Mouse (Mus musculus) embryonic facial prominence, embryonic 14.5 days (tissue): ENCODE measurements at regions not wholly inside any gene's neighbourhood (a gene's known extent, or its start where the extent isn't known, plus 50 kb on each side); places are given as distances from the start of the nearest gene placed in this dataset.

Source experiments
- ATAC-seq: fragments of 200-750 bp; cut with Nextera tagmentation; 2 replicates; pipeline ENCODE4 v1.8.0; 2017; ENCODE audit warnings: low read depth, moderate number of reproducible peaks, moderate TSS enrichment
- DNase-seq: peaks from one replicate; pipeline ENCODE4 v3.0.0-alpha.2; 2015; ENCODE audit warnings: low spot score
- H3K27ac ChIP-seq: fragments of 300-500 bp; sonication (generic); replicated peaks from 2 replicates; pipeline ENCODE4 v1.5.1; 2014; ENCODE audit warnings: low read depth, mild to moderate bottlenecking, low read length, moderate library complexity
- H3K27me3 ChIP-seq: fragments of 300-500 bp; sonication (generic); replicated peaks from 2 replicates; pipeline ENCODE4 v1.6.1; 2014; ENCODE audit warnings: low read length; ENCODE audit not compliant: control insufficient read depth, insufficient read depth
- H3K36me3 ChIP-seq: fragments of 300-500 bp; sonication (generic); 2 replicates; pipeline ENCODE4 v1.6.1; 2014; ENCODE audit warnings: low read length, mixed read lengths; ENCODE audit not compliant: control insufficient read depth, insufficient read depth
- H3K4me1 ChIP-seq: fragments of 300-500 bp; sonication (generic); 2 replicates; pipeline ENCODE4 v1.6.1; 2014; ENCODE audit warnings: antibody characterized with exemption, low read length; ENCODE audit not compliant: control insufficient read depth, insufficient read depth
- H3K4me2 ChIP-seq: fragments of 300-500 bp; sonication (generic); 2 replicates; pipeline ENCODE4 v1.6.1; 2014; ENCODE audit warnings: low read depth, mild to moderate bottlenecking, low read length, moderate library complexity, mixed read lengths
- H3K4me3 ChIP-seq: fragments of 300-500 bp; sonication (generic); 2 replicates; pipeline ENCODE4 v1.5.1; 2014; ENCODE audit warnings: low read depth, mild to moderate bottlenecking, low read length
- H3K9ac ChIP-seq: fragments of 300-500 bp; sonication (generic); 2 replicates; pipeline ENCODE4 v1.6.1; 2014; ENCODE audit warnings: low read depth, mild to moderate bottlenecking, low read length, moderate library complexity, mixed read lengths
- H3K9me3 ChIP-seq: fragments of 300-500 bp; sonication (generic); 2 replicates; pipeline ENCODE4 v1.6.1; 2016; ENCODE audit warnings: low read length; ENCODE audit not compliant: control insufficient read depth
- WGBS: fragments of 180-500 bp; shearing (Covaris S2); extraction: QIAGEN DNeasy Blood & Tissue Kit; methylation state at CpG from one replicate; pipeline ENCODE4 v1.1.7; 2014; 5-methylcytosine and 5-hydroxymethylcytosine counted together

- ATAC-seq (no peak), DNase-seq (no peak)
- 36% methylated on average over 5 of the region's 5 CpGs for whole genome bisulfite sequencing
- H3K36me3 ChIP-seq = no peaks in the 10 kb centered on the region
- no peak overlapping the region for H3K27ac ChIP-seq
- H3K4me3 ChIP-seq = no peak overlapping the region
- no peak overlapping the region for H3K9ac ChIP-seq
- no peaks in the 10 kb centered on the region for H3K9me3 ChIP-seq
- no peaks in the 10 kb centered on the region for H3K27me3 ChIP-seq
- no peaks in the 10 kb centered on the region for H3K4me1 ChIP-seq
- no peak overlapping the region for H3K4me2 ChIP-seq
Observed at GRCm38 (mm10) chr7:75981560-75981959, 133.4 kb downstream of the Klhl25 start.

GRCm38 (mm10) chr7:75983029-75983808, 135.1 kb downstream of the Klhl25 start:
- Histone ChIP-seq H3K4me3 (no peak overlapping the region), H3K27me3 (no peaks in the 10 kb centered on the region), H3K36me3 (no peaks in the 10 kb centered on the region), H3K4me2 (peak overlapping the region; percentile 19; the same call in 1 of the 2 replicates), H3K4me1 (no peaks in the 10 kb centered on the region), H3K9me3 (no peaks in the 10 kb centered on the region), H3K27ac (no peak overlapping the region), H3K9ac (no peak overlapping the region)
- 30% methylated on average over 21 of the region's 23 CpGs for WGBS
- DNase-seq = peak; percentile 14
- ATAC-seq = peak; percentile 44

GRCm38 (mm10) chr7:75983809-75984171, 135.7 kb downstream of the Klhl25 start:
- Histone ChIP-seq H3K9ac (no peak overlapping the region), H3K9me3 (no peaks in the 10 kb centered on the region), H3K36me3 (no peaks in the 10 kb centered on the region), H3K27ac (no peak overlapping the region), H3K4me3 (no peak overlapping the region), H3K4me2 (no peak overlapping the region), H3K4me1 (no peaks in the 10 kb centered on the region), H3K27me3 (no peaks in the 10 kb centered on the region)
- 68% methylated on average over 7 of the region's 7 CpGs for WGBS
- ATAC-seq (no peak), DNase-seq (no peak)

- peak; percentile 44 for DNase-seq
- WGBS = 18% methylated on average over 5 of the region's 5 CpGs
- Histone ChIP-seq H3K4me1 (no peaks in the 10 kb centered on the region), H3K9ac (no peak overlapping the region), H3K4me3 (no peak overlapping the region), H3K27ac (no peak overlapping the region), H3K9me3 (no peaks in the 10 kb centered on the region), H3K27me3 (no peaks in the 10 kb centered on the region), H3K4me2 (no peak overlapping the region), H3K36me3 (no peaks in the 10 kb centered on the region)
- peak; percentile 55; the same call in 1 of the 2 replicates for ATAC-seq
Observed at GRCm38 (mm10) chr7:75998853-75999252, 150.7 kb downstream of the Klhl25 start.

GRCm38 (mm10) chr7:75999324-75999907, 151.3 kb downstream of the Klhl25 start:
- Histone ChIP-seq H3K36me3 (no peaks in the 10 kb centered on the region), H3K4me2 (no peak overlapping the region), H3K9me3 (no peaks in the 10 kb centered on the region), H3K4me1 (no peaks in the 10 kb centered on the region), H3K9ac (no peak overlapping the region), H3K4me3 (no peak overlapping the region), H3K27ac (no peak overlapping the region), H3K27me3 (no peaks in the 10 kb centered on the region)
- DNase-seq = no peak
- WGBS = 46% methylated on average over 2 of the region's 2 CpGs
- no peak for ATAC-seq

- ATAC-seq = peak; percentile 57; the same call in 1 of the 2 replicates
- Histone ChIP-seq H3K4me3 (no peak overlapping the region), H3K27me3 (no peaks in the 10 kb centered on the region), H3K36me3 (no peaks in the 10 kb centered on the region), H3K9ac (no peak overlapping the region), H3K27ac (no peak overlapping the region), H3K4me1 (no peaks in the 10 kb centered on the region), H3K4me2 (no peak overlapping the region), H3K9me3 (no peaks in the 10 kb centered on the region)
- WGBS = 79% methylated on average over 1 of the region's 1 CpGs
- peak; percentile 19 for DNase-seq
Observed at GRCm38 (mm10) chr7:76001012-76001411, 152.9 kb downstream of the Klhl25 start.

GRCm38 (mm10) chr7:76008226-76008625, 160.1 kb downstream of the Klhl25 start:
- no peaks in the 10 kb centered on the region for H3K27me3 ChIP-seq
- no peak overlapping the region for H3K9ac ChIP-seq
- no peak overlapping the region for H3K27ac ChIP-seq
- H3K36me3 ChIP-seq = no peaks in the 10 kb centered on the region
- no peak overlapping the region for H3K4me2 ChIP-seq
- no peak for DNase-seq
- ATAC-seq = no peak
- WGBS = 61% methylated on average over 6 of the region's 6 CpGs
- H3K4me3 ChIP-seq = no peak overlapping the region
- H3K9me3 ChIP-seq = no peaks in the 10 kb centered on the region
- no peaks in the 10 kb centered on the region for H3K4me1 ChIP-seq

GRCm38 (mm10) chr7:76047743-76048142, 181.9 kb upstream of the Agbl1 start:
- no peaks in the 10 kb centered on the region for H3K9me3 ChIP-seq
- no peak for DNase-seq
- no peaks in the 10 kb centered on the region for H3K36me3 ChIP-seq
- no peak overlapping the region for H3K4me3 ChIP-seq
- no peak for ATAC-seq
- 71% methylated on average over 3 of the region's 3 CpGs for WGBS
- H3K27ac ChIP-seq = no peak overlapping the region
- H3K27me3 ChIP-seq = no peaks in the 10 kb centered on the region
- no peak overlapping the region for H3K9ac ChIP-seq
- no peaks in the 10 kb centered on the region for H3K4me1 ChIP-seq
- no peak overlapping the region for H3K4me2 ChIP-seq

GRCm38 (mm10) chr7:76049342-76049741, 180.3 kb upstream of the Agbl1 start:
- ATAC-seq (no peak), DNase-seq (no peak)
- Histone ChIP-seq H3K9ac (no peak overlapping the region), H3K4me1 (no peaks in the 10 kb centered on the region), H3K4me2 (no peak overlapping the region), H3K36me3 (no peaks in the 10 kb centered on the region), H3K4me3 (no peak overlapping the region), H3K9me3 (no peaks in the 10 kb centered on the region), H3K27me3 (no peaks in the 10 kb centered on the region), H3K27ac (no peak overlapping the region)
- WGBS = 77% methylated on average over 2 of the region's 2 CpGs
